Mouse (Mus musculus) limb, embryonic 14.5 days (tissue): Measurements from ENCODE around the gene Lpin1. TPM values are rescaled to one million over a fixed set of nuclear protein-coding genes. Genes with fewer than 3 reads are reported as not detected.

Experiments
- ATAC-seq: fragments of 200-750 bp; cut with Nextera tagmentation; 2 replicates; pipeline ENCODE4 v1.8.0; 2017; ENCODE audit warnings: low read depth, moderate number of reproducible peaks, moderate TSS enrichment; ENCODE audit not compliant: low FRiP score
- DNase-seq: peaks from one replicate; pipeline ENCODE4 v3.0.0-alpha.2; 2015; ENCODE audit warnings: low spot score
- H3K27ac ChIP-seq: fragments of 300-500 bp; sonication (generic); replicated peaks from 2 replicates; pipeline ENCODE4 v1.5.1; 2014; ENCODE audit warnings: low read depth, mild to moderate bottlenecking, low read length, moderate library complexity, mixed read lengths
- H3K27me3 ChIP-seq: fragments of 300-500 bp; sonication (generic); 2 replicates; pipeline ENCODE4 v1.6.1; 2014; ENCODE audit warnings: low read length, mixed read lengths; ENCODE audit not compliant: control insufficient read depth, insufficient read depth
- H3K36me3 ChIP-seq: fragments of 300-500 bp; sonication (generic); 2 replicates; pipeline ENCODE4 v1.6.1; 2014; ENCODE audit warnings: mild to moderate bottlenecking, low read length, moderate library complexity, mixed read lengths; ENCODE audit not compliant: control insufficient read depth, insufficient read depth
- H3K4me1 ChIP-seq: fragments of 300-500 bp; sonication (generic); 2 replicates; pipeline ENCODE4 v1.6.1; 2014; ENCODE audit warnings: antibody characterized with exemption, low read length, mixed read lengths; ENCODE audit not compliant: control insufficient read depth, insufficient read depth
- H3K4me2 ChIP-seq: fragments of 300-500 bp; sonication (generic); replicated peaks from 2 replicates; pipeline ENCODE4 v1.6.1; 2014; ENCODE audit warnings: low read depth, mild to moderate bottlenecking, low read length, moderate library complexity; ENCODE audit not compliant: severe bottlenecking
- H3K4me3 ChIP-seq: fragments of 300-500 bp; sonication (generic); replicated peaks from 2 replicates; pipeline ENCODE4 v1.5.1; 2014; ENCODE audit warnings: low read length
- H3K9ac ChIP-seq: fragments of 300-500 bp; sonication (generic); 2 replicates; pipeline ENCODE4 v1.6.1; 2014; ENCODE audit warnings: mild to moderate bottlenecking, low read depth, low read length, moderate library complexity; ENCODE audit not compliant: severe bottlenecking
- H3K9me3 ChIP-seq: fragments of 300-500 bp; sonication (generic); 2 replicates; pipeline ENCODE4 v1.6.1; 2016; ENCODE audit warnings: low read length; ENCODE audit not compliant: control insufficient read depth
- POLR2A ChIP-seq: fragments of 200-500 bp; IDR thresholded peaks from 2 replicates; pipeline ENCODE4 v1.8.0; 2012; ENCODE audit warnings: inconsistent platforms, mild to moderate bottlenecking, moderate library complexity, borderline replicate concordance; ENCODE audit not compliant: insufficient read depth, insufficient read length; ENCODE audit errors: extremely low read depth
- WGBS: fragments of 180-500 bp; shearing (Covaris S2); extraction: QIAGEN DNeasy Blood & Tissue Kit; methylation state at CpG from one replicate; pipeline ENCODE4 v1.1.7; 2014; 5-methylcytosine and 5-hydroxymethylcytosine counted together
- polyA plus RNA-seq, 2 experiments: library from polyadenylated mRNA; depleted of rRNA in 1 of 2; stranded (reverse) in 1 of 2; unstranded in 1 of 2; fragments of >200 nt; fragmentation: Nextera tagmentation in 1 of 2; extraction: Ambion mirVana in 1 of 2; gene quantifications; 2 replicates each; pipeline versions ENCODE4 v1.2.1 to v1.2.3; 2012 to 2014

Gene Lpin1
- polyA plus RNA-seq, 2 experiments, result 6.4 to 6.5 TPM

DNA sequence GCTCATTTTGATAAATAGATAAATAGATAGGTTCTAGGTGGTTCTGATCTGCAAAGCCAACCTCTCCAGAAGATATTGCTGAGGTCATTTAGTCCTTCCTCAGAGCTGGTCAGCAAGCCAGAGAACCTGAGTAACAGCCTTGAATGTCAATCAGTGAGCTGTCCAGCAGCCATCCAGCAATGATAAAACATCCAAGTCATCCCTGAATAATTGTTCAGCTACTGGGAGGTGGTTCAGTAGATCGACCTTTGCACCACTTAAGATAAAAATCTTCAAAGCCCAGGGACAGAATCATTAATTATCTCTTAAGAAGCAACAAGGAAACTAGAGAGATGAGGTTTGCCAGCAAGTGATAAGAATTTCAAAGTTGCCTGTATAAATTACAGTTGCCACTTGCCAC is 10.4 kb downstream of the Lpin1 start:
- DNase-seq (no peak), ATAC-seq (no peak)
- no peak for TF ChIP-seq POLR2A

GRCm38 (mm10) chr12:16599359-16599758 is 11.4 kb downstream of the Lpin1 start:
- 62% methylated on average over 3 of the region's 3 CpGs for WGBS
- H3K9me3 ChIP-seq, result no peaks in the 10 kb centered on the region
- no peak for TF ChIP-seq POLR2A

More for the DNA sequence above, 10.4 kb downstream of the Lpin1 start:
- no peaks in the 10 kb centered on the region for H3K9me3 ChIP-seq
- H3K4me1 ChIP-seq, result no peaks in the 10 kb centered on the region
- no peaks in the 10 kb centered on the region for H3K27me3 ChIP-seq
- no peak overlapping the region for H3K4me2 ChIP-seq
- no peaks in the 10 kb centered on the region for H3K36me3 ChIP-seq
- 38% methylated on average over 1 of the region's 1 CpGs for WGBS
- no peak overlapping the region for H3K4me3 ChIP-seq
- H3K27ac ChIP-seq, result no peak overlapping the region
- no peak overlapping the region for H3K9ac ChIP-seq

DNA sequence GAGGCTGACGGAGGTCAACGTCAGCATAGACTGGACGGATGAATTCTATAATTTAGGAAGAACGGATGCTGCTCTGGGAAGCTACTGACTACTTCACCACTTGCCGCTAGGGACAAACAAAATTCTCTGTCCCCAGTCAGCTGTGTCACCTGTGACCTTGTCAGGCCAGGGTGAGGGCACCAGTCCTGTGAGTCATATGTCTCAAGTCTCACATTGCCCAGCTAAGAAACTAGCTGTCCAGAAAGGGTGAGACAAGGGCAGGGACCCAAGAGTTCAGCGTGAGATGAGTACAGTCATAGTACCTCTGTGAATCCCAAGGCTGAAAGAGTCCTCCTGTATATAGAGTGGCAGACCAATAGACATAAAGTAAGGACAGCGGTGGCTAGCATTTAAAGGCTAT is 17.0 kb downstream of the Lpin1 start:
- Histone ChIP-seq H3K27ac (no peak overlapping the region), H3K36me3 (no peaks in the 10 kb centered on the region), H3K4me1 (peaks cover 18% of the 10 kb centered on the region), H3K9ac (no peak overlapping the region), H3K4me3 (no peak overlapping the region), H3K27me3 (no peaks in the 10 kb centered on the region), H3K4me2 (no peak overlapping the region), H3K9me3 (no peaks in the 10 kb centered on the region)
- ATAC-seq (no peak), DNase-seq (no peak)
- TF ChIP-seq POLR2A, result no peak
- 92% methylated on average over 7 of the region's 7 CpGs for WGBS

More at GRCm38 (mm10) chr12:16599359-16599758, 11.4 kb downstream of the Lpin1 start:
- no peak overlapping the region for H3K4me3 ChIP-seq
- H3K4me2 ChIP-seq, result no peak overlapping the region
- DNase-seq (no peak), ATAC-seq (no peak)
- no peaks in the 10 kb centered on the region for H3K36me3 ChIP-seq
- no peaks in the 10 kb centered on the region for H3K4me1 ChIP-seq
- H3K27ac ChIP-seq, result no peak overlapping the region
- H3K27me3 ChIP-seq, result no peaks in the 10 kb centered on the region
- no peak overlapping the region for H3K9ac ChIP-seq

DNA sequence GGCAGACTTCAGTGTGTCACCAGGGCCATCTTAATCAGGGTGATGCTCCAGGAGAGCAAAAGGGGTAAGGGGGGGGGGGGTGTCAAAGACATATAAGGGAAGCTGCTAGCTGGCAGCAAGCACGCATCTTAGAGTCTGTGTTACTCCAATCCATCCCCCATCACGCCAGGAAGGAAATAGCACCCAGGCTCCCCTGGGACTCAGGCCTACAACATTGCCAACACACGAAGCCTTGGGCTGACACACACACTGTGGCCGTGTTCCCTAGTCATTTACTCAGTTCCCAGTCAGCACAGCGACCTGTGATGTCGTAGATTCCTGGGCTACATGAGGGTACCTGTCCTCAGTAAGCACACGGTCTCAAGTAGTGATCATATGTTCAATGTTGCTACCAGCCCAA is 17.8 kb downstream of the Lpin1 start:
- Histone ChIP-seq H3K4me3 (no peak overlapping the region), H3K4me2 (no peak overlapping the region), H3K9me3 (no peaks in the 10 kb centered on the region), H3K4me1 (peaks cover 25% of the 10 kb centered on the region), H3K9ac (no peak overlapping the region), H3K36me3 (no peaks in the 10 kb centered on the region), H3K27ac (no peak overlapping the region), H3K27me3 (no peaks in the 10 kb centered on the region)
- no peak for TF ChIP-seq POLR2A
- 69% methylated on average over 7 of the region's 7 CpGs for WGBS
- ATAC-seq (no peak), DNase-seq (no peak)

- WGBS, result 61% methylated on average over 5 of the region's 5 CpGs
- Histone ChIP-seq H3K27me3 (no peaks in the 10 kb centered on the region), H3K9me3 (no peaks in the 10 kb centered on the region), H3K4me1 (peaks cover 26% of the 10 kb centered on the region), H3K36me3 (no peaks in the 10 kb centered on the region), H3K4me2 (no peak overlapping the region), H3K9ac (no peak overlapping the region), H3K27ac (no peak overlapping the region), H3K4me3 (no peak overlapping the region)
- no peak for TF ChIP-seq POLR2A
- no peak for ATAC-seq
- DNase-seq, result no peak
Observed at GRCm38 (mm10) chr12:16592451-16592850, 18.3 kb downstream of the Lpin1 start.

- no peaks in the 10 kb centered on the region for H3K36me3 ChIP-seq
- no peaks in the 10 kb centered on the region for H3K9me3 ChIP-seq
- peak overlapping the region; percentile 59 for H3K4me2 ChIP-seq
- WGBS, result 4% methylated on average over 15 of the region's 15 CpGs
- no peak for TF ChIP-seq POLR2A
- H3K9ac ChIP-seq, result peak overlapping the region; percentile 12; the same call in 1 of the 2 replicates
- H3K4me1 ChIP-seq, result peaks cover 26% of the 10 kb centered on the region
- DNase-seq (peak; percentile 91), ATAC-seq (peak; percentile 85)
- no peaks in the 10 kb centered on the region for H3K27me3 ChIP-seq
- peak overlapping the region; percentile 40 for H3K4me3 ChIP-seq
- peak overlapping the region; percentile 56 for H3K27ac ChIP-seq
Observed at GRCm38 (mm10) chr12:16591453-16592200, 19.1 kb downstream of the Lpin1 start.
